27 mouse cellular contexts compared by ENCODE assay signal in genomic region chr10:20185264-20185663, GRCm38 (mm10). TPM values are rescaled to one million over a fixed set of nuclear protein-coding genes. Genes with fewer than 3 reads are reported as not detected.
A peak's percentile ranks its signal among the peaks of the same experiment; 100 is the strongest.
DNase-seq lines count a peak whose midpoint lies in the region; ATAC-seq and TF ChIP-seq lines count a peak whose summit lies in the region.
"Had no signal": no experiment of that assay in that cellular context is flagged by ENCODE, and none has a peak within 500 bp of the region (broad histone marks: within the 10 kb centered on the region; RNA-seq: fewer than 3 reads in every experiment).

No protein-coding gene starts in this region.

- TF ChIP-seq EP300 in heart, adult 2 months (IDR thresholded peaks at IDR 0.05; ENCODE audit: insufficient read depth, low read depth, low read length) = no peak
- peak; percentile 87 for TF ChIP-seq EP300 in ES-Bruce4 (IDR thresholded peaks at IDR 0.05; ENCODE audit: insufficient read depth, low read depth, low read length)

- H3K4me2 ChIP-seq in forebrain, embryonic 11.5 days (ENCODE audit: low read depth, low read length, severe bottlenecking) = no peak overlapping the region
- H3K4me2 ChIP-seq in forebrain, embryonic 12.5 days = no peak overlapping the region
- H3K4me2 ChIP-seq: embryonic facial prominence, embryonic 15.5 days; forebrain, embryonic 13.5 days; heart, embryonic 13.5 days; hindbrain, embryonic 12.5 days; hindbrain, embryonic 15.5 days had no signal

- no peak for TF ChIP-seq CTCF in heart, adult 2 months (IDR thresholded peaks at IDR 0.05)
- TF ChIP-seq CTCF in ES-Bruce4 (IDR thresholded peaks at IDR 0.05; ENCODE audit: low read depth, low read length) = no peak

- H3K9me3 ChIP-seq in forebrain, embryonic 11.5 days (ENCODE audit: control insufficient read depth, low read length) = no peaks in the 10 kb centered on the region
- H3K9me3 ChIP-seq in forebrain, embryonic 12.5 days = no peaks in the 10 kb centered on the region
- H3K9me3 ChIP-seq in heart, embryonic 10.5 days = no peaks in the 10 kb centered on the region
- H3K9me3 ChIP-seq in ES-Bruce4 (replicated peaks; ENCODE audit: control insufficient read depth, insufficient read depth, low read length, poor library complexity, severe bottlenecking) = no peaks in the 10 kb centered on the region
- H3K9me3 ChIP-seq: embryonic facial prominence, embryonic 15.5 days; forebrain, embryonic 13.5 days; heart, embryonic 13.5 days; hindbrain, embryonic 12.5 days; hindbrain, embryonic 15.5 days had no signal

- ATAC-seq in forebrain, embryonic 11.5 days (replicated peaks; ENCODE audit: low FRiP score) = no peak
- ATAC-seq in forebrain, embryonic 12.5 days (ENCODE audit: low FRiP score) = no peak
- ATAC-seq: activated CD4-positive, CD25-positive, alpha-beta regulatory T cell, adult 4 months; forebrain, embryonic 13.5 days; forebrain, embryonic 16.5 days; intestine, postnatal 0 days had no signal

- H3K27ac ChIP-seq in forebrain, embryonic 11.5 days (ENCODE audit: low read depth, low read length) = no peak overlapping the region
- H3K27ac ChIP-seq in forebrain, embryonic 12.5 days = no peak overlapping the region
- H3K27ac ChIP-seq in heart, adult 2 months = peak overlapping the region; percentile 5
- no peak overlapping the region for H3K27ac ChIP-seq in heart, embryonic 10.5 days
- H3K27ac ChIP-seq in ES-Bruce4 (ENCODE audit: insufficient read depth, low read length) = peak overlapping the region; percentile 65; the same call in 1 of the 2 replicates
- H3K27ac ChIP-seq: embryonic facial prominence, embryonic 15.5 days; forebrain, embryonic 13.5 days; heart, embryonic 13.5 days; hindbrain, embryonic 12.5 days; hindbrain, embryonic 15.5 days had no signal

- no peak for TF ChIP-seq POLR2A in heart, adult 2 months (IDR thresholded peaks at IDR 0.05; ENCODE audit: insufficient read depth, low read depth, low read length)
- no peak for TF ChIP-seq POLR2A in ES-Bruce4 (IDR thresholded peaks at IDR 0.05; ENCODE audit: insufficient read depth, low read length)

- H3K79me2 ChIP-seq in heart, adult 2 months (replicated peaks; ENCODE audit: control insufficient read depth, insufficient read depth, low read length) = no peaks in the 10 kb centered on the region

- WGBS in forebrain, embryonic 11.5 days = 87% methylated on average over 4 of the region's 4 CpGs
- WGBS in forebrain, embryonic 12.5 days = 82% methylated on average over 4 of the region's 4 CpGs
- 60% methylated on average over 4 of the region's 4 CpGs for WGBS in heart, adult 2 months
- WGBS in heart, embryonic 10.5 days = 71% methylated on average over 4 of the region's 4 CpGs

- DNase-seq in forebrain, embryonic 11.5 days (ENCODE audit: low spot score) = peak; percentile 41
- no peak for DNase-seq in heart, adult 2 months
- DNase-seq in heart, embryonic 10.5 days (ENCODE audit: low spot score) = no peak
- DNase-seq in heart, postnatal 4 days = peak; percentile 15
- no peak for DNase-seq in heart, adult 8-10 months (ENCODE audit: low spot score)
- DNase-seq: adrenal gland, adult 8-10 months; adrenal gland, postnatal 25 days; B cell, adult 2 months; cerebellum, adult 11-12 months; cerebellum, adult 8-10 months; cerebellum, postnatal 10 days; cerebellum, postnatal 36 days; embryo, embryonic 11 days; gastrocnemius, postnatal 10 days; gastrocnemius, postnatal 36 days; kidney, adult 8-10 months had no signal

- no peaks in the 10 kb centered on the region for H3K4me1 ChIP-seq in forebrain, embryonic 11.5 days (replicated peaks; ENCODE audit: control insufficient read depth, insufficient read depth, low read length)
- peaks cover 10% of the 10 kb centered on the region for H3K4me1 ChIP-seq in forebrain, embryonic 12.5 days
- H3K4me1 ChIP-seq in heart, adult 2 months (ENCODE audit: control insufficient read depth, insufficient read depth, low read length) = peaks cover 6% of the 10 kb centered on the region; the same call in 1 of the 2 replicates
- peaks cover 26% of the 10 kb centered on the region for H3K4me1 ChIP-seq in heart, embryonic 10.5 days
- peaks cover 18% of the 10 kb centered on the region for H3K4me1 ChIP-seq in ES-Bruce4 (ENCODE audit: control insufficient read depth, insufficient read depth, low read length)

- H3K9ac ChIP-seq in forebrain, embryonic 11.5 days (ENCODE audit: low read length) = no peak overlapping the region
- H3K9ac ChIP-seq in forebrain, embryonic 12.5 days = no peak overlapping the region
- H3K9ac ChIP-seq in heart, adult 2 months (ENCODE audit: low read depth, low read length) = no peak overlapping the region
- no peak overlapping the region for H3K9ac ChIP-seq in ES-Bruce4 (ENCODE audit: low read depth, poor library complexity, severe bottlenecking)
- H3K9ac ChIP-seq: embryonic facial prominence, embryonic 15.5 days; forebrain, embryonic 13.5 days; heart, embryonic 13.5 days; hindbrain, embryonic 12.5 days; hindbrain, embryonic 15.5 days had no signal

- intact Hi-C loops in heart, adult 2 months (cut with DNase I) = no loop called here

- H3K27me3 ChIP-seq in forebrain, embryonic 11.5 days (ENCODE audit: control insufficient read depth, insufficient read depth, low read length) = no peaks in the 10 kb centered on the region
- H3K27me3 ChIP-seq in forebrain, embryonic 12.5 days = no peaks in the 10 kb centered on the region
- no peaks in the 10 kb centered on the region for H3K27me3 ChIP-seq in heart, adult 2 months (ENCODE audit: control insufficient read depth, insufficient read depth, low read length)
- H3K27me3 ChIP-seq in heart, embryonic 10.5 days (ENCODE audit: insufficient read depth, poor library complexity, severe bottlenecking) = 0 out of 2 replicates have a peak, but pooled peaks cover 4% of the 10 kb centered on the region
- no peaks in the 10 kb centered on the region for H3K27me3 ChIP-seq in ES-Bruce4 (ENCODE audit: control insufficient read depth, insufficient read depth, low read length, poor library complexity, severe bottlenecking)
- H3K27me3 ChIP-seq: CH12.LX; embryonic facial prominence, embryonic 15.5 days; forebrain, embryonic 13.5 days; heart, embryonic 13.5 days; hindbrain, embryonic 12.5 days; hindbrain, embryonic 15.5 days had no signal

- H3K4me3 ChIP-seq in forebrain, embryonic 11.5 days (ENCODE audit: low read depth, low read length) = no peak overlapping the region
- H3K4me3 ChIP-seq in forebrain, embryonic 12.5 days (replicated peaks) = no peak overlapping the region
- no peak overlapping the region for H3K4me3 ChIP-seq in heart, adult 2 months
- no peak overlapping the region for H3K4me3 ChIP-seq in heart, embryonic 10.5 days
- H3K4me3 ChIP-seq in ES-Bruce4 (ENCODE audit: low read depth, low read length) = no peak overlapping the region
- H3K4me3 ChIP-seq: embryonic facial prominence, embryonic 15.5 days; forebrain, embryonic 13.5 days; heart, embryonic 13.5 days; hindbrain, embryonic 12.5 days; hindbrain, embryonic 15.5 days had no signal

- H3K36me3 ChIP-seq in forebrain, embryonic 11.5 days (ENCODE audit: control insufficient read depth, insufficient read depth, low read length) = no peaks in the 10 kb centered on the region
- H3K36me3 ChIP-seq in forebrain, embryonic 12.5 days (replicated peaks) = no peaks in the 10 kb centered on the region
- no peaks in the 10 kb centered on the region for H3K36me3 ChIP-seq in heart, adult 2 months (ENCODE audit: control insufficient read depth, insufficient read depth, low read length)
- no peaks in the 10 kb centered on the region for H3K36me3 ChIP-seq in heart, embryonic 10.5 days
- H3K36me3 ChIP-seq in ES-Bruce4 (ENCODE audit: control insufficient read depth, insufficient read depth, low read length, poor library complexity, severe bottlenecking) = no peaks in the 10 kb centered on the region
- H3K36me3 ChIP-seq: embryonic facial prominence, embryonic 15.5 days; heart, embryonic 13.5 days; hindbrain, embryonic 12.5 days; hindbrain, embryonic 15.5 days had no signal

RNA-seq across cellular contexts. Expression of gene Map7, which starts 37.0 kb away (rescaled TPM):
- polyA plus RNA-seq in forebrain, embryonic 11.5 days (2014; fragmentation: Nextera tagmentation; extraction: Ambion mirVana) = 8.0 and 8.2 TPM in 2 replicates
- 6.3 and 8.2 TPM in 2 replicates for polyA plus RNA-seq in forebrain, embryonic 12.5 days (2016; fragmentation: Nextera tagmentation; extraction: Ambion mirVana)
- 10 to 100 TPM; 17.9 to 19.3 TPM for total RNA-seq in heart, adult 2 months (2021)
- 5.8 and 6.6 TPM in 2 replicates for polyA plus RNA-seq in heart, adult 2 months (2012; rRNA removed)
- polyA plus RNA-seq in heart, embryonic 10.5 days (2016; fragmentation: Nextera tagmentation; extraction: Ambion mirVana) = 3.8 and 4.8 TPM in 2 replicates
- 1 to 10 TPM; 9.1 to 9.7 TPM for total RNA-seq in heart, postnatal 4 days (2021)
- 10 to 100 TPM; 13.7 to 20.4 (median 15.3) TPM for total RNA-seq in heart, adult 8-10 months (2022)
- 108 and 126 TPM in 2 replicates for polyA plus RNA-seq in ES-Bruce4 (2011; ENCODE audit: insufficient read depth, insufficient read length, low read depth, missing spikeins)

Comparison
In these comparisons a context has a peak if more than half of its experiments do, and no peak if none do; other contexts are left out.
1. DNase-seq: peak in forebrain, embryonic 11.5 days (single experiment) and heart, postnatal 4 days (single experiment); none in heart, adult 2 months (0 of 2), heart, embryonic 10.5 days (single experiment) and heart, adult 8-10 months (single experiment).
2. H3K27ac ChIP-seq: peak in heart, adult 2 months (single experiment) and ES-Bruce4 (single experiment); none in forebrain, embryonic 11.5 days (single experiment), forebrain, embryonic 12.5 days (single experiment) and heart, embryonic 10.5 days (single experiment).
3. RNA of gene Map7, which starts 37.0 kb away (polyA plus RNA-seq): 108 to 126 TPM in ES-Bruce4; 8.0 to 8.2 TPM in forebrain, embryonic 11.5 days, 6.3 to 8.2 TPM in forebrain, embryonic 12.5 days, 5.8 to 6.6 TPM in heart, adult 2 months and 3.8 to 4.8 TPM in heart, embryonic 10.5 days; every median in the first group is over 10 times any median in the second.